Mouse (Mus musculus) liver, embryonic 14.5 days (tissue): ENCODE measurements around the gene Olfr1138.

Source experiments
- CTCF ChIP-seq: IDR thresholded peaks from 2 replicates; pipeline ENCODE4 v1.5.1; 2016; ENCODE audit warnings: antibody characterized with exemption, low read depth, control low read depth
- EP300 ChIP-seq: IDR thresholded peaks from 2 replicates; pipeline ENCODE4 v1.6.1; 2016; ENCODE audit warnings: antibody characterized with exemption, low read depth

- TF ChIP-seq CTCF (no peak), EP300 (no peak)
Measured at GRCm38 (mm10) chr2:87713079-87713478, 26.7 kb downstream of the Olfr1138 start, which contains the start of gene Olfr1137.
